Comparison of ENCODE assay signal across 8 mouse cellular contexts in the genomic region with DNA sequence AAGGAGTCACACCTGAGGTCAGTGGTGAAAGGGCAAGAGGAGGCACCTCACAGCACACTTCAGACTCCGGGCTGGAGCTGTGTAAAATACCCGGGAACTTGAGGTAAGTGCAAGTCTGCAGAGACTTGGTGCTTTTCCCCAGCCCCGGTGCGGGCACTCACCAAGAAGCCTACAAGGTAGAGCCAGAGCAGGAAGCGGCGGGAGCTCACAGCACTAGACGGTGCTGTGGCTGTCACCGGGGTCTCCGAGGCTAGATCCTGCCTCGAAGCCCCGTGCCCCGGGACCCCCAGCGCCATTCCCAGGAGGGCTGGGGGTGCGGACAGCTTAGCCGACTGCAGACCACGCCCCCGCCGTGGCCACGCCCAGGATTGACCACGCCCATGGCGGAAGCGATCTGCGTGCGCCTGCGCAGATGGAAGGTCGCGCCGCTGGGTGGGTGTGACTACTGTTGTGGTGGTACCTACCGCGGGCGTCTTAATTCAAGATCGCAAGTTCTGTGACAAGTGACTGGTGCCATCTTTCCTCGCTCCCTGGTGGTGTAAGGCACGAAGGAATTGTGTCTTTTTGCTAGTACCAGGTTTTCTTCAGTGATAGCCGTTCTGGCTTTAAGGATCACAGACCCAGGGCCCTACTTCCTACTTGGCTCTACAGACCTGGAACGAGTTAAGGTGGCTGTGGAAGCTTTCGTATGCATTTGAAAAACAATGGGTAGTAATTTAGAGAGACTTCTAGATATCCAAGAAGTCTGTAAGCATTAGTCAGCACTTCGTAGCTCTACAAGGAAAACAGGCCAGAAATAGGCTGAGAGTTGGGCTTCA. TPM values are rescaled to one million over a fixed set of nuclear protein-coding genes. Genes with fewer than 3 reads are reported as not detected.
A peak's percentile ranks its signal among the peaks of the same experiment; 100 is the strongest.
DNase-seq lines count a peak whose midpoint lies in the region; ATAC-seq lines count a peak whose summit lies in the region.

Gene Mfsd9 (minus strand): TSS at position 364 of the 818 bp plus-strand sequence.

- H3K36me3 ChIP-seq in hindbrain, embryonic 16.5 days (ENCODE audit: control insufficient read depth, insufficient read depth, low read length): no peaks in the 10 kb centered on the region

- whole genome bisulfite sequencing in hindbrain, embryonic 16.5 days: 5% methylated on average over 38 of the region's 38 CpGs

- peak; percentile 96 for ATAC-seq in hindbrain, embryonic 16.5 days

- peak within 1 kb of the TSS; percentile 71 for H3K4me3 ChIP-seq in hindbrain, embryonic 16.5 days (ENCODE audit: low read length)

- H3K4me1 ChIP-seq in hindbrain, embryonic 16.5 days (ENCODE audit: control insufficient read depth, insufficient read depth, low read depth, low read length): peaks cover 4% of the 10 kb centered on the region; the same call in 1 of the 2 replicates

- no peaks in the 10 kb centered on the region for H3K27me3 ChIP-seq in hindbrain, embryonic 16.5 days (replicated peaks; ENCODE audit: control insufficient read depth, insufficient read depth, low read length)

- peak; percentile 92 for DNase-seq in ZHBTc4 (ENCODE audit: low read depth, low spot score)
- DNase-seq in cerebellum, postnatal 4 days (ENCODE audit: low spot score in 2 of 2): peak; percentile 88 to 92
- DNase-seq in gastrocnemius, adult 18-20 months (ENCODE audit: low spot score): peak; percentile 91
- DNase-seq in left cerebral cortex, adult 18-20 months (ENCODE audit: low spot score in 2 of 2): peak; percentile 93
- DNase-seq in lung, postnatal 4 days: peak; percentile 91 to 95
- DNase-seq in retina, postnatal 1 day: peak; percentile 88
- DNase-seq in thymus, postnatal 4 days: peak; percentile 96

- peak within 1 kb of the TSS; percentile 62; the same call in 1 of the 2 replicates for H3K27ac ChIP-seq in hindbrain, embryonic 16.5 days (ENCODE audit: low read depth, low read length)

- peak within 1 kb of the TSS; percentile 63 for H3K4me2 ChIP-seq in hindbrain, embryonic 16.5 days (ENCODE audit: low read length)

- peak within 1 kb of the TSS; percentile 73 for H3K9ac ChIP-seq in hindbrain, embryonic 16.5 days (ENCODE audit: low read depth, low read length)

- no peaks in the 10 kb centered on the region for H3K9me3 ChIP-seq in hindbrain, embryonic 16.5 days (ENCODE audit: control insufficient read depth, low read length)

RNA-seq across cellular contexts. Expression of gene Mfsd9, which starts in this region (rescaled TPM):
- under 1 TPM; 0.41 to 0.43 TPM for total RNA-seq in gastrocnemius, adult 18-20 months (2021)
- 7.6 and 9.5 TPM in 2 replicates for polyA plus RNA-seq in hindbrain, embryonic 16.5 days (2015; fragmentation: Nextera tagmentation; extraction: Ambion mirVana)
- total RNA-seq in left cerebral cortex, adult 18-20 months (2021): 1 to 10 TPM; 3.7 to 4.2 TPM

Comparison
In these comparisons a context has a peak if more than half of its experiments do, and no peak if none do; other contexts are left out.
1. Peak in every context shown above with its lines: DNase-seq, ATAC-seq, H3K4me3 ChIP-seq and H3K27ac ChIP-seq.
2. Peak in DNase-seq in gastrocnemius, adult 18-20 months; RNA of the gene not detected or under 1 TPM.